Mouse (Mus musculus) kidney, embryonic 16.5 days (tissue): Measurements from ENCODE around the gene Trabd. TPM values are rescaled to one million over a fixed set of nuclear protein-coding genes. Genes with fewer than 3 reads are reported as not detected.

Experiments
- ATAC-seq: fragments of 200-750 bp; cut with Nextera tagmentation; 2 replicates; pipeline ENCODE4 v1.8.0; 2017; ENCODE audit warnings: moderate TSS enrichment; ENCODE audit not compliant: low FRiP score, low TSS enrichment
- H3K27ac ChIP-seq: fragments of 300-500 bp; sonication (generic); 2 replicates; pipeline ENCODE4 v1.5.1; 2014; ENCODE audit warnings: low read length
- H3K27me3 ChIP-seq: fragments of 300-500 bp; sonication (generic); 2 replicates; pipeline ENCODE4 v1.6.1; 2014; ENCODE audit warnings: low read length, control low read depth, mixed read lengths; ENCODE audit not compliant: insufficient read depth
- H3K36me3 ChIP-seq: fragments of 300-500 bp; sonication (generic); 2 replicates; pipeline ENCODE4 v1.6.1; 2014; ENCODE audit warnings: low read length, control low read depth, mixed read lengths; ENCODE audit not compliant: insufficient read depth
- H3K4me1 ChIP-seq: fragments of 300-500 bp; sonication (generic); 2 replicates; pipeline ENCODE4 v1.6.1; 2014; ENCODE audit warnings: low read length, control low read depth, mixed read lengths; ENCODE audit not compliant: insufficient read depth
- H3K4me2 ChIP-seq: fragments of 300-500 bp; sonication (generic); replicated peaks from 2 replicates; pipeline ENCODE4 v1.6.1; 2014; ENCODE audit warnings: low read depth, low read length
- H3K4me3 ChIP-seq: fragments of 300-500 bp; sonication (generic); 2 replicates; pipeline ENCODE4 v1.5.1; 2014; ENCODE audit warnings: mild to moderate bottlenecking, low read length
- H3K9ac ChIP-seq: fragments of 300-500 bp; sonication (generic); replicated peaks from 2 replicates; pipeline ENCODE4 v1.6.1; 2014; ENCODE audit warnings: low read length
- H3K9me3 ChIP-seq: fragments of 300-500 bp; sonication (generic); 2 replicates; pipeline ENCODE4 v1.6.1; 2016; ENCODE audit warnings: low read length, control low read depth
- WGBS: fragments of 180-500 bp; shearing (Covaris S2); extraction: QIAGEN DNeasy Blood & Tissue Kit; methylation state at CpG from one replicate; pipeline ENCODE4 v1.1.7; 2014; 5-methylcytosine and 5-hydroxymethylcytosine counted together
- polyA plus RNA-seq: library from polyadenylated mRNA; unstranded; fragments of >200 nt; fragmentation: Nextera tagmentation; extraction: Ambion mirVana; gene quantifications from 2 replicates; pipeline ENCODE4 v1.2.1, GENCODE M21; 2015

Trabd gene
- polyA plus RNA-seq, 1 experiment from 2014 or later = 60.3 TPM

GRCm38 (mm10) chr15:89075478-89076147, 689 bp downstream of the Trabd start:
- H3K9ac ChIP-seq = peak overlapping the region; percentile 95
- peak overlapping the region; percentile 80 for H3K4me2 ChIP-seq
- H3K36me3 ChIP-seq = no peaks in the 10 kb centered on the region
- H3K4me1 ChIP-seq = peaks cover 34% of the 10 kb centered on the region
- peak overlapping the region; percentile 91 for H3K27ac ChIP-seq
- ATAC-seq = peak; percentile 91
- under 1% methylated on average over 38 of the region's 59 CpGs for whole genome bisulfite sequencing
- H3K27me3 ChIP-seq = no peaks in the 10 kb centered on the region
- H3K9me3 ChIP-seq = no peaks in the 10 kb centered on the region
- H3K4me3 ChIP-seq = peak overlapping the region; percentile 69

DNA sequence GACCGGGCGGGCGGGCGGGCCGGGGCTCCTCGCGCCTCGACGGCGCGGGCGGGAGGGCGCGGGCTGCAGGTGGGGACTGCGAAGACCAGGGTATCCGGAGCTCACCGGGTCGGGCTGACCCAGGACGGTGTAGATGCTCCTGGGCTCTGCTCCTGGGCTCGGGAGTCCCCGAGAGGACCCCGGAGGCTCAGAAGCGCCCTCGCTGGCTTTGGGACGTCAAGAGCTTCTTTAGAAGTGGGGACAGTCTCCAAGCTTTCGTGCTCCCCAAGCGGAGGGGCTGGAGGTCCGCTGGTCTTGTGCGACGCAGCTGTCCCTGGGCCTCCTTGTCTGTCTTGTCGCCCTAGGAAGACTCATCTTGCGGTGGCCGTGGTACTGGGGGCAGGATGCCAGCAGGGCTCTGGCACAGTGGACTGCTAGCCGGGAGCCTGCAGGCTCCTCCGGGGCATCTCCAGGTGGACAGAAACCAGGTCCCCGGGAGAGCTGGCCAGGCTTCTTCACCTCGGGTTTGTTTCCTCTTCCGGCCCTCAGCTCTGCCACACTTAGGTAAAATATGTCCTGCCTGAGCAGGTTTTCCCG, 1.3 kb downstream of the Trabd start:
- Histone ChIP-seq H3K4me3 (peak overlapping the region; percentile 69), H3K27me3 (no peaks in the 10 kb centered on the region), H3K9ac (peak overlapping the region; percentile 95), H3K4me2 (peak overlapping the region; percentile 80), H3K9me3 (no peaks in the 10 kb centered on the region), H3K27ac (peak overlapping the region; percentile 86), H3K4me1 (peaks cover 34% of the 10 kb centered on the region), H3K36me3 (0 out of 2 replicates have a peak, but pooled peaks cover 1% of the 10 kb centered on the region)
- peak; percentile 72 for ATAC-seq
- under 1% methylated on average over 26 of the region's 39 CpGs for WGBS

DNA sequence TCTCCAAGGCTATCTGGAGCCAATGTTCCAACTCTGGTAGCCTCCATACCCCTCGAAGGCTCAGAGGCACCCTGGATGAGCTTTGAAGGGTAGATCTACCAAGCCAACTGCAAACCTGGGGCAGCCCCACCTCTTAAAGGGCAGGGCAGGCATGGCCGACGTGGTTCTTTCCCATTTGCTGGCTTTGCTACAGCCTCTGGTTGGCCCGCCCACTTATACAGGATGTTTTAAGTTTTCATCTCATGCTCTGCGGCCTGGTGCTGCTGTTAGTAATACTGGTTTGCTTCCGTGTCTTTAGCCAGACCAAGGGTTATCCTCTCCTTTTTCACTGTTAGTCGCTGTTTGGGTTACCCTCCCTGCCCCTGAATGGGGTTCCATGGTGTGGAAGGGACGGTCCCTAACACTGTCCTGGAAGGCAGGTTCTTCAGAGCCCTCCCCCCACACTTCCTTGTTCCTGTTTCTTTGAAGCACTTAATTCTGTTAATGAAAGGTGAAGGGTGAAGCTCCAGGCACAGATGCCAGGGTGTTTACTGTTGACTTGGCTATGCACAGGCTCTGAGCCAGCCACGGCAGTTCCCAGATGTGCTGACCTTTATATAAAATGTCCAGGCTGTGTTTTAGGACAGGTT, 3.4 kb downstream of the Trabd start:
- Histone ChIP-seq H3K4me1 (peaks cover 34% of the 10 kb centered on the region), H3K36me3 (peaks cover 15% of the 10 kb centered on the region), H3K4me2 (peak overlapping the region; percentile 38), H3K9ac (peak overlapping the region; percentile 40), H3K27me3 (no peaks in the 10 kb centered on the region), H3K27ac (peak overlapping the region; percentile 26; the same call in 1 of the 2 replicates), H3K9me3 (no peaks in the 10 kb centered on the region), H3K4me3 (0 out of 2 replicates have a peak overlapping the region, but pooled peaks have one; percentile 11)
- WGBS = 55% methylated on average over 9 of the region's 9 CpGs
- ATAC-seq = no peak

DNA sequence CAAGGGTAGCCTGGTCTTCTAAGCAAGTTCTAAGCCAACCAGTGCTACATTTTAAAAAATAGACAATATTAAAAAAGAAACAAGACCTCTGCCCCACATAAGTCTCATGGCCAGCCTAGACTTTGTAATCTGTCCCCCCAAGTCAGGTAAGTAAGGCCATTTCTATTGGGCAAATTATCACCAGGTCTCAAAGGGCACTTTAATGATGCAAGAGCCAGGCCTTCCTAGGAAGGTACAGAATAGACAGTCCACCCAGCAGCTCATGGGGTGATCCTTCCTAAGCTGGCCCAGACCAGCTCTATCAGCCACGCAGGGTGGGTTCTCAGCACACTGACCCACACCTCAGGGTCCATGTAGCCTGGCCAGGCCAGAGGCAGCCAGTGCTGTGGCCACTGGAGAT, 9.0 kb downstream of the Trabd start:
- Histone ChIP-seq H3K9ac (no peak overlapping the region), H3K36me3 (peaks cover 39% of the 10 kb centered on the region), H3K4me3 (no peak overlapping the region), H3K27me3 (no peaks in the 10 kb centered on the region), H3K9me3 (no peaks in the 10 kb centered on the region), H3K4me1 (peaks cover 5% of the 10 kb centered on the region; the same call in 1 of the 2 replicates), H3K27ac (no peak overlapping the region), H3K4me2 (no peak overlapping the region)
- ATAC-seq = no peak
- WGBS = 93% methylated on average over 1 of the region's 1 CpGs

GRCm38 (mm10) chr15:89084826-89085225, 9.9 kb downstream of the Trabd start:
- no peak overlapping the region for H3K4me2 ChIP-seq
- peaks cover 39% of the 10 kb centered on the region for H3K36me3 ChIP-seq
- 88% methylated on average over 2 of the region's 2 CpGs for WGBS

DNA sequence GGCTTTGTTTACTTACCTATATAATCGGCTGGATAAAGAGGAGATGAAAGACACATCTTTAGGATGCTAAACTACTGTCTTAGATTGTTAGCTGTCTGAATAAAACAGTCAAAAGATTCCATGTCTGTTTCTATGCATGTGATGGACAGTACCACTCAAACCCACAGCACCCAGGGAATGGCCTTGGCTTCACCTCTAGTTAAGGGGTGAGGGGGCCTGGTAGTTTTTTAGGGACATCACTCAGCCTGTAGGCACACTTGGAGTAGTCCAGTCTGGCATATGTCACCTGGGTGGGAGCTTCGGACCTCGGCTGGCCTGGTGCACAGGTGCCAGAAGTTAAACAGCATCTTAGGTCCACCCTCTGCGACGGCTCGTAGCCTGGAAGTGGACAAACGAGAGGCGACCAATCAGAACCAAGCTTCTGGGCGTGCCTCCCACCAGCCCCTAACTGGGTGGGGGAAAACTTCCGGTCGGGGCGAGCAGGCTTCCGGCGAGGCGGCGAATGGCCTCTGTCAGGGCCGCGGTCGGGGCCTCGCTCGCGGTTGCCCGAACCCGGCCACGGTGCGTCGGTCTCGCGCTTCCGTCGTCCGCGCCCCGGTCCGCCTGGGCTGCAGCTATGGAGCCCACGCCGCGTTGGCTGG, 13.8 kb downstream of the Trabd start, which contains the start of gene Selenoo:
Gene Selenoo, plus strand, starts transcription at position 478 of the 641 bp plus-strand sequence.
- H3K9me3 ChIP-seq = no peaks in the 10 kb centered on the region
- peaks cover 35% of the 10 kb centered on the region for H3K36me3 ChIP-seq
- peak; percentile 95 for ATAC-seq
- H3K4me2 ChIP-seq = peak within 1 kb of the TSS; percentile 97
- peak within 1 kb of the TSS; percentile 78 for H3K4me3 ChIP-seq
- H3K27me3 ChIP-seq = no peaks in the 10 kb centered on the region
- H3K9ac ChIP-seq = peak within 1 kb of the TSS; percentile 92
- 2% methylated on average over 32 of the region's 38 CpGs for WGBS
- peaks cover 19% of the 10 kb centered on the region for H3K4me1 ChIP-seq
- peak within 1 kb of the TSS; percentile 87 for H3K27ac ChIP-seq

More at GRCm38 (mm10) chr15:89084826-89085225, 9.9 kb downstream of the Trabd start:
- ATAC-seq = no peak
- no peak overlapping the region for H3K9ac ChIP-seq
- no peaks in the 10 kb centered on the region for H3K27me3 ChIP-seq
- H3K4me3 ChIP-seq = no peak overlapping the region
- H3K9me3 ChIP-seq = no peaks in the 10 kb centered on the region
- no peak overlapping the region for H3K27ac ChIP-seq
- peaks cover 9% of the 10 kb centered on the region for H3K4me1 ChIP-seq

- peak overlapping the region; percentile 92 for H3K9ac ChIP-seq
- no peaks in the 10 kb centered on the region for H3K9me3 ChIP-seq
- peaks cover 19% of the 10 kb centered on the region for H3K4me1 ChIP-seq
- H3K27ac ChIP-seq = peak overlapping the region; percentile 87
- H3K4me2 ChIP-seq = peak overlapping the region; percentile 97
- peaks cover 36% of the 10 kb centered on the region for H3K36me3 ChIP-seq
- peak; percentile 66 for ATAC-seq
- no peaks in the 10 kb centered on the region for H3K27me3 ChIP-seq
- H3K4me3 ChIP-seq = peak overlapping the region; percentile 78
- 3% methylated on average over 61 of the region's 68 CpGs for WGBS
Measured at GRCm38 (mm10) chr15:89089248-89090051, 14.5 kb downstream of the Trabd start.

GRCm38 (mm10) chr15:89090662-89091061, 15.7 kb downstream of the Trabd start:
- H3K9ac ChIP-seq = no peak overlapping the region
- no peak for ATAC-seq
- H3K4me3 ChIP-seq = no peak overlapping the region
- no peak overlapping the region for H3K27ac ChIP-seq
- H3K9me3 ChIP-seq = no peaks in the 10 kb centered on the region
- peaks cover 36% of the 10 kb centered on the region for H3K36me3 ChIP-seq
- no peak overlapping the region for H3K4me2 ChIP-seq
- H3K4me1 ChIP-seq = peaks cover 19% of the 10 kb centered on the region
- 84% methylated on average over 4 of the region's 4 CpGs for WGBS
- no peaks in the 10 kb centered on the region for H3K27me3 ChIP-seq

- WGBS = 82% methylated on average over 5 of the region's 5 CpGs
- H3K36me3 ChIP-seq = peaks cover 49% of the 10 kb centered on the region
Measured at GRCm38 (mm10) chr15:89092181-89092580, 17.3 kb downstream of the Trabd start.

More at GRCm38 (mm10) chr15:89092181-89092580, 17.3 kb downstream of the Trabd start:
- Histone ChIP-seq H3K9ac (no peak overlapping the region), H3K4me3 (no peak overlapping the region), H3K4me1 (peaks cover 19% of the 10 kb centered on the region), H3K27ac (no peak overlapping the region), H3K9me3 (no peaks in the 10 kb centered on the region), H3K4me2 (no peak overlapping the region), H3K27me3 (no peaks in the 10 kb centered on the region)
- ATAC-seq = no peak
